Mouse (Mus musculus) erythroblast, embryonic 14.5 days (primary cell): ENCODE measurements around the gene Tubal3. TPM values are rescaled to one million over a fixed set of nuclear protein-coding genes. Genes with fewer than 3 reads are reported as not detected.

ENCODE experiments used
- H3K27me3 ChIP-seq: 2 replicates; pipeline ENCODE4 v1.6.1; 2012; ENCODE audit warnings: inconsistent platforms; ENCODE audit not compliant: control insufficient read depth
- H3K36me3 ChIP-seq: 2 replicates; pipeline ENCODE4 v1.6.1; 2012; ENCODE audit warnings: mild to moderate bottlenecking, inconsistent platforms; ENCODE audit not compliant: control insufficient read depth
- H3K4me1 ChIP-seq: 2 replicates; pipeline ENCODE4 v1.6.1; 2012; ENCODE audit warnings: inconsistent platforms; ENCODE audit not compliant: control insufficient read depth
- H3K4me3 ChIP-seq: replicated peaks from 2 replicates; pipeline ENCODE3; 2012; ENCODE audit warnings: moderate library complexity, mild to moderate bottlenecking, inconsistent platforms
- H3K9me3 ChIP-seq: 2 replicates; pipeline ENCODE4 v1.6.1; 2012; ENCODE audit warnings: low read length, inconsistent platforms, mixed read lengths; ENCODE audit not compliant: control insufficient read depth
- GATA1 ChIP-seq: IDR thresholded peaks from 2 replicates; pipeline ENCODE4 v1.6.1; 2012; ENCODE audit warnings: low read length, inconsistent platforms, mixed read lengths
- TAL1 ChIP-seq: IDR thresholded peaks from 3 replicates; pipeline ENCODE4 v1.6.1; 2012; ENCODE audit warnings: low read length, inconsistent platforms, mixed read lengths
- polyA plus RNA-seq: library from polyadenylated mRNA; stranded (reverse); fragments of >175 nt; gene quantifications from 2 replicates; pipeline ENCODE4 v1.2.3, GENCODE M21; 2012

Gene Tubal3
- polyA plus RNA-seq, 1 experiment: not detected

DNA sequence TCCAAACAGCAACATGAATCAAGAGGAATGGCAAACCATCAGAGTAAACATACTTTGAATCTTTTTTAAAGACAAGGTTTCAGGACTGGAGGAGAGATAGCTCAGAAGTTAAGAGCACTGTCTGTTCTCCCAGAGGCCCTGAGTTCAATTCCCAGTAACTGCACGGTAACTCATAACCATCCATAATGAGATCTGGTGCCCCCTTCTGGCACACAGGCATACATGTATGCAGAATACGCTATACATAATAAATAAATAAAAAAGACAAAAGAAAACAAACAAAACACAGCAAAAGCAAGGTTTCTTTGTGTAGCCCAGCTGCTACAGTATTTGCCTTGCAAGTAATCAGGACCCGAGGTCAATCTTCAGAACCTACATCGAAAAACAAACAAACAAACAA, 31.4 kb downstream of the Tubal3 start:
- no peaks in the 10 kb centered on the region for H3K4me1 ChIP-seq
- H3K36me3 ChIP-seq: no peaks in the 10 kb centered on the region
- H3K9me3 ChIP-seq: peaks cover 3% of the 10 kb centered on the region; the same call in 1 of the 2 replicates
- TF ChIP-seq GATA1 (no peak), TAL1 (no peak)
- H3K4me3 ChIP-seq: no peak overlapping the region
- no peaks in the 10 kb centered on the region for H3K27me3 ChIP-seq

DNA sequence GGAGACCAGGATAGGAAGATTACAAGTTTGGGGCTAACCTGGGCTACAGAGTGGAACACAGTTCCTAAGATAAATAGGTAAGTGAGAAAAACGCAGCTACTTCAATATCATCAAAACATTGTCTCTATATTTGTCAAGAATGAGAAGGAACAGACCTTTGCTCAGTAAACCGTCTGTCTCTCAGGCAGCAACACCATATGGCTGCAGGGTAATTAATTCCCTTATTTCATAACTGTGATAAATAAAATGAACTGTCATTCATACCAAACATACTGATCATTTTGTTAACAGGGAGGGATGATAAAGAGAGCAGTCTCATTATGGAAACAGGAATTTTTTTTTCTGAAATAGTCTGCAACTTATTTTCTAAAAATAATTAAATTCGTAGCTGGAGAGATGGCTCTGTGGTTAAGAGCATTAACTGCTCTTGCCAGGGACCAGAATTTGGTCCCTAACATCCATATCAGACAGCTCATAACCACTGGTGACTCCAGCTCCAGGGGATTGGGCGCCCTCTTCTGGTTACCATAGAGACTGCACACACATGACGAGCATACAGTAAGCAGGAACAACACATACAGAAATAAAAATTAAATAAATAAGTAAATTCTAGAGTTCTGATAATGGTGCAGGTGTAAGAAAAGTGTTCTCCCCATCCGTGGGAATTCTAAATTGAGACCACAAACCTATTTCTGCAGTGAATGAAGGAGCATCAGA, 33.3 kb downstream of the Tubal3 start:
- TF ChIP-seq GATA1 (no peak), TAL1 (no peak)
- Histone ChIP-seq H3K4me1 (no peaks in the 10 kb centered on the region), H3K27me3 (no peaks in the 10 kb centered on the region), H3K4me3 (no peak overlapping the region), H3K9me3 (peaks cover 3% of the 10 kb centered on the region; the same call in 1 of the 2 replicates), H3K36me3 (no peaks in the 10 kb centered on the region)

DNA sequence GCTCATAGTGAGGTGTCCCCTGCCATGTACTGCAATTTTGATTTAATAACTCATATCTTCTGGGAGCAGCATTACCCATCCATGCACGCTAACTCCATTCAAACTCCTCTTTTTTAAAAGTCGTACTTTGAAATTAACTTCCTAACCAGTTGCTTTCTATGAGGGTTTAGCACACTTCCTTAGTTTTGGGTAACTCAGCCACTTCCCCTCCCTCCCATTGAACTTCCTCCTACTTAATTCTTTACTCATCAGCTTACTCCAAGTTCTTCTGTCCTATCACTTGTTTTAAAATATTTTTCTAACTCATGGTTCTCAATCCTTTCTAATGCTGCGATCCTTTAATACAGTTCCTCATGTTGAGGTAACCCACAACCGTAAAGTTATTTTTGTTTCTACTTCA, 50.8 kb downstream of the Tubal3 start:
- Histone ChIP-seq H3K4me3 (no peak overlapping the region), H3K4me1 (no peaks in the 10 kb centered on the region), H3K36me3 (no peaks in the 10 kb centered on the region), H3K27me3 (no peaks in the 10 kb centered on the region), H3K9me3 (no peaks in the 10 kb centered on the region)
- TF ChIP-seq TAL1 (no peak), GATA1 (no peak)

Other genes with a start within 250 kb of the Tubal3 start
- not detected in 2 replicates for gene Calml3, start 114.0 kb upstream of the Tubal3 start, polyA plus RNA-seq
- gene Calm4, start 80.5 kb upstream of the Tubal3 start, polyA plus RNA-seq: not detected in 2 replicates
- not detected in 2 replicates for gene Calm5, start 64.1 kb upstream of the Tubal3 start, polyA plus RNA-seq
- 5.8 and 9.3 TPM in 2 replicates for gene Net1, start 54 bp upstream of the Tubal3 start, polyA plus RNA-seq
- gene Ucn3, start 27.1 kb downstream of the Tubal3 start, polyA plus RNA-seq: 0.03 TPM in 1 of 2 replicates, not detected in the other
- gene Akr1c14, start 130.7 kb downstream of the Tubal3 start, polyA plus RNA-seq: not detected in 2 replicates
- not detected in 2 replicates for gene Akr1c18, start 232.4 kb downstream of the Tubal3 start, polyA plus RNA-seq